Mouse (Mus musculus) liver, embryonic 12.5 days (tissue): ENCODE measurements around the gene Gstt1. TPM values are rescaled to one million over a fixed set of nuclear protein-coding genes. Genes with fewer than 3 reads are reported as not detected.
"Not testable (repeated sequence)": the region's sequence is repeated elsewhere in the genome, so short reads cannot be mapped to it uniquely, and the experiment has no call there.

Experiments used
- ATAC-seq: fragments of 200-750 bp; cut with Nextera tagmentation; 2 replicates; pipeline ENCODE4 v1.8.0; 2017; ENCODE audit warnings: moderate number of reproducible peaks, mild to moderate bottlenecking, moderate library complexity
- H3K27ac ChIP-seq: fragments of 300-500 bp; sonication (generic); 2 replicates; pipeline ENCODE4 v1.5.1; 2016; ENCODE audit warnings: mild to moderate bottlenecking
- H3K27me3 ChIP-seq: fragments of 300-500 bp; sonication (generic); replicated peaks from 2 replicates; pipeline ENCODE4 v1.6.1; 2016; ENCODE audit warnings: mild to moderate bottlenecking, moderate library complexity
- H3K36me3 ChIP-seq: fragments of 300-500 bp; sonication (generic); 2 replicates; pipeline ENCODE4 v1.6.1; 2016; ENCODE audit warnings: mild to moderate bottlenecking, moderate library complexity
- H3K4me1 ChIP-seq: fragments of 300-500 bp; sonication (generic); 2 replicates; pipeline ENCODE4 v1.6.1; 2016
- H3K4me2 ChIP-seq: fragments of 300-500 bp; sonication (generic); 2 replicates; pipeline ENCODE4 v1.6.1; 2016; ENCODE audit warnings: mild to moderate bottlenecking, moderate library complexity
- H3K4me3 ChIP-seq: fragments of 300-500 bp; sonication (generic); 2 replicates; pipeline ENCODE4 v1.5.1; 2016; ENCODE audit warnings: mild to moderate bottlenecking, moderate library complexity
- H3K9ac ChIP-seq: fragments of 300-500 bp; sonication (generic); 2 replicates; pipeline ENCODE4 v1.6.1; 2016; ENCODE audit warnings: mild to moderate bottlenecking, moderate library complexity
- H3K9me3 ChIP-seq: fragments of 300-500 bp; sonication (generic); replicated peaks from 2 replicates; pipeline ENCODE4 v1.6.1; 2016; ENCODE audit warnings: mild to moderate bottlenecking, moderate library complexity
- WGBS: fragments of 180-500 bp; shearing (Covaris S2); methylation state at CpG from one replicate; pipeline ENCODE4 v1.1.7; 2016; ENCODE audit not compliant: insufficient replicate concordance; 5-methylcytosine and 5-hydroxymethylcytosine counted together
- polyA plus RNA-seq: library from polyadenylated mRNA; unstranded; fragments of >200 nt; fragmentation: Nextera tagmentation; extraction: Ambion mirVana; gene quantifications from 2 replicates; pipeline ENCODE4 v1.2.1, GENCODE M21; 2016

Gene Gstt1
- polyA plus RNA-seq, 1 experiment from 2014 or later, result 38.4 TPM

GRCm38 (mm10) chr10:75776562-75776961 is 21.8 kb downstream of the Gstt1 start:
- H3K9me3 ChIP-seq, result no peaks in the 10 kb centered on the region
- no peak for ATAC-seq

GRCm38 (mm10) chr10:75774587-75774986 is 23.8 kb downstream of the Gstt1 start:
- peaks cover 24% of the 10 kb centered on the region for H3K4me1 ChIP-seq
- H3K27me3 ChIP-seq, result peaks cover 36% of the 10 kb centered on the region
- no peak overlapping the region for H3K27ac ChIP-seq
- H3K36me3 ChIP-seq, result no peaks in the 10 kb centered on the region
- 79% methylated on average over 9 of the region's 9 CpGs for WGBS
- no peak overlapping the region for H3K9ac ChIP-seq
- H3K4me2 ChIP-seq, result no peak overlapping the region
- H3K9me3 ChIP-seq, result no peaks in the 10 kb centered on the region
- ATAC-seq, result no peak
- no peak overlapping the region for H3K4me3 ChIP-seq

More at GRCm38 (mm10) chr10:75776562-75776961, 21.8 kb downstream of the Gstt1 start:
- Histone ChIP-seq H3K27ac (no peak overlapping the region), H3K27me3 (peaks cover 56% of the 10 kb centered on the region), H3K36me3 (no peaks in the 10 kb centered on the region), H3K9ac (no peak overlapping the region), H3K4me1 (peaks cover 25% of the 10 kb centered on the region), H3K4me3 (no peak overlapping the region), H3K4me2 (no peak overlapping the region)
- WGBS, result 72% methylated on average over 6 of the region's 6 CpGs

- H3K9me3 ChIP-seq, result no peaks in the 10 kb centered on the region
- H3K4me1 ChIP-seq, result peaks cover 24% of the 10 kb centered on the region
- no peak overlapping the region for H3K4me3 ChIP-seq
- H3K9ac ChIP-seq, result no peak overlapping the region
- no peaks in the 10 kb centered on the region for H3K36me3 ChIP-seq
- ATAC-seq, result no peak
- peak overlapping the region; percentile 99; the same call in 1 of the 2 replicates for H3K4me2 ChIP-seq
- peaks cover 31% of the 10 kb centered on the region for H3K27me3 ChIP-seq
- H3K27ac ChIP-seq, result no peak overlapping the region
- WGBS, result 79% methylated on average over 5 of the region's 5 CpGs
Measured at GRCm38 (mm10) chr10:75774102-75774501, 24.3 kb downstream of the Gstt1 start.

- Histone ChIP-seq H3K9ac (peak within 1 kb of the TSS; percentile 78), H3K4me2 (peak within 1 kb of the TSS; percentile 99), H3K4me3 (peak within 1 kb of the TSS; percentile 72), H3K4me1 (peaks cover 24% of the 10 kb centered on the region), H3K27me3 (peaks cover 22% of the 10 kb centered on the region), H3K27ac (peak within 1 kb of the TSS; percentile 72), H3K9me3 (no peaks in the 10 kb centered on the region), H3K36me3 (no peaks in the 10 kb centered on the region)
- peak; percentile 92 for ATAC-seq
- under 1% methylated on average over 46 of the region's 47 CpGs for WGBS
Measured at GRCm38 (mm10) chr10:75772795-75773664, 25.4 kb downstream of the Gstt1 start, which contains the start of gene Ddt. TSS of gene Ddt (minus strand) at chr10:75773414.

- not testable (repeated sequence) for H3K4me3 ChIP-seq, ATAC-seq, H3K27me3 ChIP-seq, H3K9ac ChIP-seq, H3K9me3 ChIP-seq, H3K4me2 ChIP-seq, H3K27ac ChIP-seq, H3K36me3 ChIP-seq
- peaks cover 36% of the 10 kb centered on the region for H3K4me1 ChIP-seq
- 40% methylated on average over 5 of the region's 5 CpGs for WGBS
Measured at GRCm38 (mm10) chr10:75767756-75768155, 30.6 kb downstream of the Gstt1 start.

- WGBS, result 72% methylated on average over 6 of the region's 6 CpGs
Measured at GRCm38 (mm10) chr10:75766856-75767255, 31.5 kb downstream of the Gstt1 start.

GRCm38 (mm10) chr10:75764519-75765473 is 33.6 kb downstream of the Gstt1 start:
- WGBS, result under 1% methylated on average over 27 of the region's 27 CpGs
- H3K9ac ChIP-seq, result peak overlapping the region; percentile 92
- peak overlapping the region; percentile 97 for H3K4me3 ChIP-seq
- peak overlapping the region; percentile 87 for H3K4me2 ChIP-seq
- no peaks in the 10 kb centered on the region for H3K27me3 ChIP-seq
- ATAC-seq, result peak; percentile 51
- H3K27ac ChIP-seq, result peak overlapping the region; percentile 95
- no peaks in the 10 kb centered on the region for H3K9me3 ChIP-seq
- H3K36me3 ChIP-seq, result peaks cover 26% of the 10 kb centered on the region
- peaks cover 39% of the 10 kb centered on the region for H3K4me1 ChIP-seq

More at GRCm38 (mm10) chr10:75766856-75767255, 31.5 kb downstream of the Gstt1 start:
- Histone ChIP-seq H3K27ac (no peak overlapping the region), H3K36me3 (peaks cover 6% of the 10 kb centered on the region), H3K4me3 (no peak overlapping the region), H3K4me2 (no peak overlapping the region), H3K27me3 (no peaks in the 10 kb centered on the region), H3K9me3 (no peaks in the 10 kb centered on the region), H3K9ac (no peak overlapping the region), H3K4me1 (peaks cover 38% of the 10 kb centered on the region)
- no peak for ATAC-seq

- Histone ChIP-seq H3K9me3 (no peaks in the 10 kb centered on the region), H3K4me1 (peaks cover 39% of the 10 kb centered on the region), H3K9ac (peak within 1 kb of the TSS; percentile 92), H3K27ac (peak within 1 kb of the TSS; percentile 95), H3K4me2 (peak within 1 kb of the TSS; percentile 87), H3K4me3 (peak within 1 kb of the TSS; percentile 97), H3K27me3 (no peaks in the 10 kb centered on the region), H3K36me3 (peaks cover 35% of the 10 kb centered on the region)
- ATAC-seq, result peak; percentile 93
- under 1% methylated on average over 61 of the region's 61 CpGs for WGBS
Measured at GRCm38 (mm10) chr10:75763682-75764518, 34.5 kb downstream of the Gstt1 start, which contains the start of gene Cabin1. TSS of gene Cabin1 (minus strand) at chr10:75764341.

GRCm38 (mm10) chr10:75762413-75762812 is 36.0 kb downstream of the Gstt1 start:
- Histone ChIP-seq H3K27me3 (no peaks in the 10 kb centered on the region), H3K9ac (peak overlapping the region; percentile 68), H3K4me3 (peak overlapping the region; percentile 97), H3K4me2 (peak overlapping the region; percentile 87), H3K36me3 (peaks cover 50% of the 10 kb centered on the region), H3K27ac (peak overlapping the region; percentile 94), H3K4me1 (peaks cover 33% of the 10 kb centered on the region), H3K9me3 (no peaks in the 10 kb centered on the region)
- 50% methylated on average over 3 of the region's 3 CpGs for WGBS
- ATAC-seq, result peak; percentile 61

- Histone ChIP-seq H3K9ac (no peak overlapping the region), H3K4me1 (peaks cover 29% of the 10 kb centered on the region), H3K4me2 (no peak overlapping the region), H3K27me3 (no peaks in the 10 kb centered on the region), H3K4me3 (no peak overlapping the region), H3K9me3 (no peaks in the 10 kb centered on the region), H3K27ac (no peak overlapping the region), H3K36me3 (peaks cover 71% of the 10 kb centered on the region)
- WGBS, result 86% methylated on average over 3 of the region's 3 CpGs
- no peak for ATAC-seq
Measured at GRCm38 (mm10) chr10:75760311-75760710, 38.1 kb downstream of the Gstt1 start.

GRCm38 (mm10) chr10:75756719-75757118 is 41.7 kb downstream of the Gstt1 start:
- H3K4me2 ChIP-seq, result no peak overlapping the region
- H3K27me3 ChIP-seq, result no peaks in the 10 kb centered on the region
- no peaks in the 10 kb centered on the region for H3K9me3 ChIP-seq
- 85% methylated on average over 11 of the region's 11 CpGs for WGBS
- no peak overlapping the region for H3K4me3 ChIP-seq
- H3K4me1 ChIP-seq, result peaks cover 6% of the 10 kb centered on the region
- H3K9ac ChIP-seq, result no peak overlapping the region
- no peak overlapping the region for H3K27ac ChIP-seq
- ATAC-seq, result no peak
- peaks cover 100% of the 10 kb centered on the region for H3K36me3 ChIP-seq
